Mouse (Mus musculus) embryonic facial prominence, embryonic 14.5 days (tissue): ENCODE data around the gene Dusp6. TPM values are rescaled to one million over a fixed set of nuclear protein-coding genes. Genes with fewer than 3 reads are reported as not detected.

Experiments
- ATAC-seq: fragments of 200-750 bp; cut with Nextera tagmentation; 2 replicates; pipeline ENCODE4 v1.8.0; 2017; ENCODE audit warnings: low read depth, moderate number of reproducible peaks, moderate TSS enrichment
- DNase-seq: peaks from one replicate; pipeline ENCODE4 v3.0.0-alpha.2; 2015; ENCODE audit warnings: low spot score
- H3K27ac ChIP-seq: fragments of 300-500 bp; sonication (generic); replicated peaks from 2 replicates; pipeline ENCODE4 v1.5.1; 2014; ENCODE audit warnings: low read depth, mild to moderate bottlenecking, low read length, moderate library complexity
- H3K27me3 ChIP-seq: fragments of 300-500 bp; sonication (generic); replicated peaks from 2 replicates; pipeline ENCODE4 v1.6.1; 2014; ENCODE audit warnings: low read length; ENCODE audit not compliant: control insufficient read depth, insufficient read depth
- H3K36me3 ChIP-seq: fragments of 300-500 bp; sonication (generic); 2 replicates; pipeline ENCODE4 v1.6.1; 2014; ENCODE audit warnings: low read length, mixed read lengths; ENCODE audit not compliant: control insufficient read depth, insufficient read depth
- H3K4me1 ChIP-seq: fragments of 300-500 bp; sonication (generic); 2 replicates; pipeline ENCODE4 v1.6.1; 2014; ENCODE audit warnings: antibody characterized with exemption, low read length; ENCODE audit not compliant: control insufficient read depth, insufficient read depth
- H3K4me2 ChIP-seq: fragments of 300-500 bp; sonication (generic); 2 replicates; pipeline ENCODE4 v1.6.1; 2014; ENCODE audit warnings: low read depth, mild to moderate bottlenecking, low read length, moderate library complexity, mixed read lengths
- H3K4me3 ChIP-seq: fragments of 300-500 bp; sonication (generic); 2 replicates; pipeline ENCODE4 v1.5.1; 2014; ENCODE audit warnings: low read depth, mild to moderate bottlenecking, low read length
- H3K9ac ChIP-seq: fragments of 300-500 bp; sonication (generic); 2 replicates; pipeline ENCODE4 v1.6.1; 2014; ENCODE audit warnings: low read depth, mild to moderate bottlenecking, low read length, moderate library complexity, mixed read lengths
- H3K9me3 ChIP-seq: fragments of 300-500 bp; sonication (generic); 2 replicates; pipeline ENCODE4 v1.6.1; 2016; ENCODE audit warnings: low read length; ENCODE audit not compliant: control insufficient read depth
- WGBS: fragments of 180-500 bp; shearing (Covaris S2); extraction: QIAGEN DNeasy Blood & Tissue Kit; methylation state at CpG from one replicate; pipeline ENCODE4 v1.1.7; 2014; 5-methylcytosine and 5-hydroxymethylcytosine counted together
- polyA plus RNA-seq: library from polyadenylated mRNA; unstranded; fragments of >200 nt; fragmentation: Nextera tagmentation; extraction: Ambion mirVana; gene quantifications from 2 replicates; pipeline ENCODE4 v1.2.1, GENCODE M21; 2014

The Dusp6 gene
- polyA plus RNA-seq, 1 experiment from 2014 or later, result 65.2 TPM

GRCm38 (mm10) chr10:99289176-99289575, 26.1 kb downstream of the Dusp6 start:
- peaks cover 4% of the 10 kb centered on the region; the same call in 1 of the 2 replicates for H3K4me1 ChIP-seq
- WGBS, result 55% methylated on average over 5 of the region's 5 CpGs
- H3K4me2 ChIP-seq, result no peak overlapping the region
- no peak for DNase-seq
- no peaks in the 10 kb centered on the region for H3K9me3 ChIP-seq
- no peak for ATAC-seq
- H3K27ac ChIP-seq, result no peak overlapping the region
- H3K36me3 ChIP-seq, result no peaks in the 10 kb centered on the region
- no peaks in the 10 kb centered on the region for H3K27me3 ChIP-seq
- no peak overlapping the region for H3K4me3 ChIP-seq
- no peak overlapping the region for H3K9ac ChIP-seq

DNA sequence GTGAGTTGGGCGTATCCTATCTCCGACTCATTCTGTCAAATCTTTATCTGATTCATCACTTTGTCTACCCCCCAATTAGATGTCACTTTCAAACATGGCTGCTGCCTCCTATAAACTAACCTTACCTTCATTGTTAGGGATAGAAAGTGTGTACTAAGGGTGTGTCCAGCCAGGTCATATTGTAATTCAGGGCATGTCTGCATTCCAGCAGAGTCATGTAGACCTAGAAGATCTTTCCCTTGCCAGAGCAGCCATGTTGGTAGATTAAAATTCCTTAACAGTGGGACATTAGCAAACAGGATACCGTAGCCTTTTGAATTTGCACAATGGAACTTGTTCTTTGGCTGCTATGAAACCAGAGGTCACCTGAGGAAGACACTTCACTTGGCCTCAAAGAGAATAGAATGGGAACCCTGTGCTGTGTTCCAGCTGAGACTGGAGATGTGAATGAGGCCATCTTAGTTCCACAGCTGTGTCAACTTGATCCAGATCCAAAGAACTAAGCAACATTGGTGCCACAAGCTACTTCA, 30.1 kb downstream of the Dusp6 start:
- DNase-seq (no peak), ATAC-seq (no peak)
- Histone ChIP-seq H3K4me3 (no peak overlapping the region), H3K4me2 (no peak overlapping the region), H3K27ac (no peak overlapping the region), H3K4me1 (no peaks in the 10 kb centered on the region), H3K27me3 (no peaks in the 10 kb centered on the region), H3K36me3 (no peaks in the 10 kb centered on the region), H3K9ac (no peak overlapping the region), H3K9me3 (no peaks in the 10 kb centered on the region)
- WGBS, result 87% methylated on average over 3 of the region's 3 CpGs

DNA sequence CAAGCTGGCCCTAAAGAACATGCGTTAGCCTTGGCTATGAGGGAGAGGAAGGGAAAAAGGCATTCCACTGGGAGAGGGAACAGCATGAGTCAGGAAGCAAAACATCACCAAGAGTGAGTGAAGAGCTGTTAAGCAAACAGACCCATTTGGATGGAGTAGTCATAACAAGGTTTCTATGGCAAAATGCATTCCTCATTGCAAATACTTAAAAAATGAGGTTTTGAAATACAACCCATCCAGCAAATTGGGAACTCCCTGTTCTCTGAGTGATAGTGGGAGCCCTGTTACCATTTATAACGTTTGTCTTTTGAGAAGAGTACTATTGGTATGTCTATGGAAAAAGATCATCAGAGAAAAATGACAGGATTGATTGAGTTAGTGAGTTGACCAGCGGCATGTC, 34.7 kb downstream of the Dusp6 start:
- Histone ChIP-seq H3K9ac (no peak overlapping the region), H3K27ac (no peak overlapping the region), H3K4me1 (peaks cover 5% of the 10 kb centered on the region; the same call in 1 of the 2 replicates), H3K4me2 (no peak overlapping the region), H3K27me3 (no peaks in the 10 kb centered on the region; the same call in 1 of the 2 replicates), H3K9me3 (no peaks in the 10 kb centered on the region), H3K36me3 (no peaks in the 10 kb centered on the region), H3K4me3 (no peak overlapping the region)
- WGBS, result 63% methylated on average over 3 of the region's 3 CpGs
- no peak for ATAC-seq
- no peak for DNase-seq

- Histone ChIP-seq H3K27ac (no peak overlapping the region), H3K4me2 (no peak overlapping the region), H3K36me3 (no peaks in the 10 kb centered on the region), H3K4me3 (no peak overlapping the region), H3K27me3 (no peaks in the 10 kb centered on the region; the same call in 1 of the 2 replicates), H3K4me1 (peaks cover 5% of the 10 kb centered on the region; the same call in 1 of the 2 replicates), H3K9ac (no peak overlapping the region), H3K9me3 (no peaks in the 10 kb centered on the region)
- 34% methylated on average over 18 of the region's 18 CpGs for WGBS
- peak; percentile 26 for DNase-seq
- ATAC-seq, result no peak
Measured at GRCm38 (mm10) chr10:99298328-99299295, 35.6 kb downstream of the Dusp6 start.

GRCm38 (mm10) chr10:99299303-99299702, 36.3 kb downstream of the Dusp6 start:
- no peak overlapping the region for H3K27ac ChIP-seq
- no peaks in the 10 kb centered on the region for H3K36me3 ChIP-seq
- H3K27me3 ChIP-seq, result no peaks in the 10 kb centered on the region; the same call in 1 of the 2 replicates
- H3K9me3 ChIP-seq, result no peaks in the 10 kb centered on the region
- no peak for ATAC-seq
- H3K4me1 ChIP-seq, result peaks cover 5% of the 10 kb centered on the region; the same call in 1 of the 2 replicates
- no peak overlapping the region for H3K4me2 ChIP-seq
- WGBS, result 30% methylated on average over 9 of the region's 9 CpGs
- no peak overlapping the region for H3K9ac ChIP-seq
- no peak for DNase-seq
- H3K4me3 ChIP-seq, result no peak overlapping the region

DNA sequence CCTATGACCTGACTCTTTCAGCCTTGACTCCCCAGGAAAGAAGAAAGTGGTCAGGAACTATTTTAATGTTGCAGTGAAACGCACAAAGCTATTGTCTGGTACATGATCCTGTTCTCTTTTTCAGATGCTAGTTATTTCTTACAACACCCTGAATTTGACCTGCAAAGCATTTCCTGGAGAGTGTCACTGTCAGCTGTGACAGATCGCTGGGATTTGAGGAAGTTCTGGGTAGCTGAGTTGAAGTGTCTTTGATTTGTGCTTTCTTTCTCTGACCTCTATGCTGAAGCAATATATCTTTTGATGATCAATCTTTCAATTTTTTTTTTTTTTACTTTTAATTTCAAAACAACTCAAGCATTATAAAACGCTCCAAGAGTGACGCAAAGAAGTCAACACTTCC, 39.0 kb downstream of the Dusp6 start:
- H3K4me2 ChIP-seq, result no peak overlapping the region
- no peak overlapping the region for H3K27ac ChIP-seq

GRCm38 (mm10) chr10:99308837-99309236, 45.8 kb downstream of the Dusp6 start:
- Histone ChIP-seq H3K36me3 (no peaks in the 10 kb centered on the region), H3K9me3 (no peaks in the 10 kb centered on the region), H3K27me3 (no peaks in the 10 kb centered on the region), H3K4me3 (no peak overlapping the region), H3K9ac (no peak overlapping the region), H3K4me1 (no peaks in the 10 kb centered on the region), H3K4me2 (no peak overlapping the region), H3K27ac (no peak overlapping the region)
- ATAC-seq (no peak), DNase-seq (no peak)
- 93% methylated on average over 4 of the region's 4 CpGs for WGBS

More for the DNA sequence above, 39.0 kb downstream of the Dusp6 start:
- ATAC-seq (no peak), DNase-seq (no peak)
- Histone ChIP-seq H3K9me3 (no peaks in the 10 kb centered on the region), H3K27me3 (no peaks in the 10 kb centered on the region; the same call in 1 of the 2 replicates), H3K4me1 (peaks cover 5% of the 10 kb centered on the region; the same call in 1 of the 2 replicates), H3K9ac (no peak overlapping the region), H3K36me3 (no peaks in the 10 kb centered on the region), H3K4me3 (no peak overlapping the region)
- 63% methylated on average over 4 of the region's 4 CpGs for WGBS

DNA sequence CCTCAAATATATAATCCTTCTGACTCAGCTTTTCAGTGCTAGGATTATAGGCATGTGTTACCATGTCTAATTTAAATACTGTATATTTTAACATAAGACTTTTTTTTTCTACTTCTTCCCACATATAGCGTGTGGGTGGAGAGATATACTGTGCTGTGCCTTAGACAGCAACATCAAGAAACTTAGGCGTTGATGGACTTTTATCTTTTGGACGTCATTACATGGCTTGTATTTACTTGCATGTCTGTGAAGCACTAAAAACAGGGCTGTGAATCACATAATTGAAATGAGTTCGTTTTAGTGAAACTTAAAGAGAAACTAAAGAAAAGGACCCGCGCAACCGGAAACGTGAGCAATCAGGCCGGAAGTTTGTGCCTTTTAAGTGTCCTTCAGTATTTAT, 46.6 kb downstream of the Dusp6 start:
- Histone ChIP-seq H3K9me3 (no peaks in the 10 kb centered on the region), H3K9ac (no peak overlapping the region), H3K27me3 (no peaks in the 10 kb centered on the region), H3K4me1 (no peaks in the 10 kb centered on the region), H3K27ac (no peak overlapping the region), H3K36me3 (no peaks in the 10 kb centered on the region), H3K4me3 (no peak overlapping the region), H3K4me2 (no peak overlapping the region)
- DNase-seq (no peak), ATAC-seq (no peak)
- WGBS, result 76% methylated on average over 9 of the region's 9 CpGs
